Mouse (Mus musculus) stomach, postnatal 0 days (tissue): ENCODE results near the gene Coro2a.

Experiments
- CTCF ChIP-seq: IDR thresholded peaks from 2 replicates; pipeline ENCODE4 v1.5.1; 2016; ENCODE audit warnings: antibody characterized with exemption, low read depth, mild to moderate bottlenecking, moderate library complexity
- EP300 ChIP-seq: optimal IDR thresholded peaks from 2 replicates; pipeline ENCODE3; 2016; ENCODE audit warnings: antibody characterized with exemption

DNA sequence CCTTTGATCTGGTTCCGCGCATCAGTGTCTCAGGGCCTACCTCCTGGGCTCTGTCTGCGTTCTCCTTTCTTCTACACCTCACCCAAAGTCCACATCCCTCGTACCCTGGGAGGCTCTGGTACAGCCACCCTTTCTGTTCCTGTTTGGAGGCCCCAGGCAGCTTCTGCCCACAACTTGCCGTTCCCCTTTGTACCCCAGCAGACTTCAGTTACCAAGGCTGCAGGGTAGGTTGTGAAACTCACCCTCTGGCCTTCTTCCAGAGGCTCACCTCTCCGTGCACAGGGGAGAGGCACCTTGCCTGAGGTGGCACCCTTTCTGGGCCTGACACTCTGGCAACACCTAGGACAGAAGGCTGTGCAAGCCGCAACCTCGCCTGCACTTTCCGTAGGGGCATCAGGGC lies 46.2 kb downstream of the Coro2a start:
- TF ChIP-seq CTCF = no peak
- no peak for TF ChIP-seq EP300
